Mouse (Mus musculus) embryonic fibroblast, embryonic 13.5 days (primary cell): ENCODE measurements at regions not wholly inside any gene's neighbourhood (a gene's known extent, or its start where the extent isn't known, plus 50 kb on each side); places are given as distances from the start of the nearest gene placed in this dataset.

Source experiments
- H3K27ac ChIP-seq: 2 replicates; pipeline ENCODE4 v1.5.1; 2012; ENCODE audit warnings: low read length, control low read depth, inconsistent platforms; ENCODE audit not compliant: insufficient read depth
- H3K4me1 ChIP-seq: 2 replicates; pipeline ENCODE4 v1.6.1; 2011; ENCODE audit warnings: low read length; ENCODE audit not compliant: control insufficient read depth, insufficient read depth
- H3K4me3 ChIP-seq: 2 replicates; pipeline ENCODE4 v1.5.1; 2011; ENCODE audit warnings: mild to moderate bottlenecking, control low read depth, low read length; ENCODE audit not compliant: insufficient read depth
- CTCF ChIP-seq: IDR thresholded peaks from 2 replicates; pipeline ENCODE4 v1.5.1; 2011; ENCODE audit warnings: mild to moderate bottlenecking, control low read depth, low read length, moderate library complexity, borderline replicate concordance; ENCODE audit not compliant: insufficient read depth
- POLR2A ChIP-seq: IDR thresholded peaks from 2 replicates; pipeline ENCODE4 v1.6.1; 2011; ENCODE audit warnings: low read depth, mild to moderate bottlenecking, control low read depth, low read length, moderate library complexity

DNA sequence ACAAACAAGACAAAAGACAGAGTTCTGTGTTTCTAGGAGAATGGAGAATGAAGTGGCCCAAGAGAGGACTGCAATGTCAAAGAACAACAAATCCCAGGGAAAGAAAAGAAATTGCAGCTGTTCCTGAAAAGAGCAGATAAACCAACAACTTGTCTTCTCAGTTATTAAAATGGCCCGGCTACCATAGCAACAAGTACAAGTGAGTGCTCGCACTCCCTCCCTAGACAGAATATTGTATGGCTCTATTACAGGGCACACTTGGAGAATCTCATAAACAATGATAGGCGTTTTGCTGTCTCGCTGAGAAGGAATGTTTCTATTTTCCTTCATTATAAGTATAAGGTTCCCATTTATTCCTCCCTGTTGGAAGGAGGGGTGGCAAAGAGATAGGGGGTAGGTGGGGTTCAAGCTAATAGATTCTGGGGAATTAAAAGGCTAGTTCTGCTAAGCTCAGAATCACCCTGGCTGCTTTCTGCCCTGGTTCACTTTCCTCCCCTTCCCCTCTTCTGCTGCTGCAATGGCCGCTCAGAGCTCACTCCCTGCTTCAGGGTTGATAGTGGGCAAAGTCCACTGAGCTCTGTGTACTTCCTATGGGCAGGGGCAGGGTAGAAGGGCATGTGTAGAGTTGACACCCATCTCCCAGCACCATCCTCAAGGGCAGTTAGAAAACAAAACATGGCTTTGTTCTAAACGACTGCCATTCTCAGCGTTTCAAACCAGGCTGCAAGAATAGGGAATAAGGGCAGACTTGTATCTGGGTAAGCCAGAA lies 178.5 kb downstream of the Gpam start:
- no peak overlapping the region for H3K27ac ChIP-seq
- TF ChIP-seq POLR2A (no peak), CTCF (no peak)
- H3K4me1 ChIP-seq = no peaks in the 10 kb centered on the region
- no peak overlapping the region for H3K4me3 ChIP-seq

DNA sequence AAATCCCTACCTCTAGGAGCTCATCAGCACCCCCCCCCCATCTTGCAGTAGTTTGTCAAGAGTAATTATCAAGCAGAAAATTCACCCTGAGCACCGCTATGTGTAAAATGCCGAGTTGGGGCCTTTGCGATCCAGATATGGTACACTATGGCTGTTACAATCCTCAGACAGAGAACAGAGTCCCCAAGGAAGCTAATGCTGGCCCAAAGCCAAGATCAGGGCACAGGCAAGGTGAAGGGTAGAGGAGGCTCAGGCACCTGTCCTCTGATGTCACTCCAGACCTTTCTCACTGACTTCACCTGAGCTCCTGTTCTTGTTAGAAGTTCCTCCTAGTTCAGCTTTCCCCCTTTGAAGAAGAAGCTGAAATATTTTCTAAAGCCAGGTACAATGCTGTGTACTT lies 179.5 kb downstream of the Gpam start:
- no peak overlapping the region for H3K27ac ChIP-seq
- H3K4me1 ChIP-seq = no peaks in the 10 kb centered on the region
- no peak overlapping the region for H3K4me3 ChIP-seq
- TF ChIP-seq POLR2A = no peak
- no peak for TF ChIP-seq CTCF

DNA sequence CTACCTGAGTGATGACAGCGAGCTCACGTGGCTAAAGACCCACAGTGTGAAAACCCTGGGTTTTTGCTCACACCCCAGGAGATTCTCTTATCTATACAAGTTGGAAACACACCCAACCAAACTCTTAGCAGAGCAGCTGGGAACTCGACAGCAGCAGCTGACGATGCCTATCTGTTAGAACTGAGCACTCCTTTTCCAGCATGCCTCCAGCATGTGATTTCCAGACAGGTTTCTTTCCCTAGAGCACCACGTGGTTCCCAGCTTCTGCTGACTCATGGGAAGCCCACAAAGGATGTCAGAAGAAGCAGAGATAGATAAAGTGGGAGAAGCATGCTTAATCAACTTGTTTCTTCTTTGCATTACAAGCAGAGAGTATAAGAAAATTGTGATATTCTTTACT lies 194.5 kb downstream of the Gpam start:
- no peak for TF ChIP-seq POLR2A
- TF ChIP-seq CTCF = no peak
- no peak overlapping the region for H3K27ac ChIP-seq
- no peak overlapping the region for H3K4me3 ChIP-seq
- no peaks in the 10 kb centered on the region for H3K4me1 ChIP-seq

DNA sequence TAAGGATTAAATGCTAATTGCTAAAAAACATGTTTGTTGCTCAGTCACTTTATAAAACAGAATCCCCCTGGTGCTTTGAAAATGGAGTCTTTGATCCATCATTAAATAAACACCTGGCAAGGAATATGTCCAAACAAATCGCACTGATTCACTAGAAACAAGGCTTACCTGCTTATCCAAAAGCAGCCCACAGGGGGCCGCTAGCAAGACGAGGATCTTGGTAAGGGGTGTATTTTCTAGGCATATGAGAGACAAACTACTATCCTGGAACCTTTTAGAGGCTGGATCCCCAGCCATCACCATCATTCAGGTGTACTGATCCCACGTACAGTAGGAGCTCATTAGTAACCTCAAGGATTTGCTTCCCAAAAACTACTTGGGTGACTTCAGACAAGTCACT lies 201.2 kb downstream of the Gpam start:
- H3K27ac ChIP-seq = no peak overlapping the region
- no peak overlapping the region for H3K4me3 ChIP-seq
- no peak for TF ChIP-seq POLR2A
- no peaks in the 10 kb centered on the region for H3K4me1 ChIP-seq

DNA sequence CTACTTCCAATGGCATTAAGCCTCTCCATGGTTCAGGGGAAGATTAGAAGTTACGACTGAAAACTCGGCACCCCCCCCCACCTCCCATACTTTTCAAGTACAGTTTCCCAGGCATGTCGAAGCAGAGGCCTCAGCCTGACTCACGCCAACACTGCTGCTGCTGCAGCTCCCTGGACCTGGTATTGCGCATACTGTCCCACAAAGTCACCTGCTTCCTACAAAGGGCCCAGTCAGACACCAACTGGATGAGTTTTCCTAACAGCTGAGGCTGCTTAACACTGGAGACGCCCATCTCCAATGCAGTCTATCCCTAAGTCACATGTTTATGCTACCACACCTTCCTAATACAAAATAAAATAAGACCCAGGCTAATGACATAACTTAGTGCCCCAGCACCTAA lies 207.4 kb downstream of the Gpam start:
- H3K4me1 ChIP-seq = no peaks in the 10 kb centered on the region
- no peak overlapping the region for H3K4me3 ChIP-seq
- no peak for TF ChIP-seq POLR2A
- TF ChIP-seq CTCF = no peak
- H3K27ac ChIP-seq = no peak overlapping the region

DNA sequence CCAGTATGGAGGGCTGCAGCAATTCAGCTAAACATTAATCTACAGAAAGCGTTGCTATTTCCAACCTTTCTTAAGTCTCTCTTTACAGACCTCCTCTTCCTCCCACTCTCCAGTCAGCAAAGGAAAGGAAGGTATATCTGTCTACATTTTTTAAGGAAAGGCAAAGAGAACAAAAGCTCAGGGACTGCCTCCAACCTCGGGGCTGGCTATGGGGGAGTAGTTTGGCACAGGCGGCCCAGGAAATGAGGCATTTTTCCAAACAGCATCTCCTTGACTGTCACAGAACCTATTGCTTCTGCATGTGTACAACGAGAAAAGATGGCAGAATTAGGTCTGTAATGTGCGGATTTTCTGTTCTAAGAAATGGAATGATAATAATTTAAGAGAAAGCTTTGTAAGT lies 233.4 kb downstream of the Gpam start:
- no peak overlapping the region for H3K4me3 ChIP-seq
- H3K27ac ChIP-seq = no peak overlapping the region
- TF ChIP-seq POLR2A (no peak), CTCF (no peak)
- H3K4me1 ChIP-seq = no peaks in the 10 kb centered on the region

DNA sequence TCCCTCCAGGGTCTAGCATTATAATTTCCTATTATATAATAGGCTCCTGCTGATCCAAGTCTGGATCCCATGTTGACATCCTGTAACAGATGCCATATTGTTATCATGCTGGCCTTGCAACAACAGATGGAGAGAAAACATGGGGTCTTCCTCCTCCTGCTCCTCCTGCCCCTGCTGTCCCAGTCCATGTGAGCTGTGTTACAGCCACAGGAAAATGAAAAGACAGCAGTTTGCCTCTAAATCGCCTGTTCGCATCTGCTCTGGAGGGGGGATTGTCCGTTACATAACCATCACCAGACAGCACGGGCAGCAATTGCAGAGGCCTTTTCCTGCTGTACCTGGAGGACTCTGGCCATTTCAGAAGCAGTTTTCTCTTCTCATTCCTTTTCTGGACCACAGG lies 260.0 kb downstream of the Gpam start:
- no peaks in the 10 kb centered on the region for H3K4me1 ChIP-seq
- no peak overlapping the region for H3K27ac ChIP-seq
- no peak for TF ChIP-seq POLR2A
- no peak for TF ChIP-seq CTCF
- H3K4me3 ChIP-seq = no peak overlapping the region

DNA sequence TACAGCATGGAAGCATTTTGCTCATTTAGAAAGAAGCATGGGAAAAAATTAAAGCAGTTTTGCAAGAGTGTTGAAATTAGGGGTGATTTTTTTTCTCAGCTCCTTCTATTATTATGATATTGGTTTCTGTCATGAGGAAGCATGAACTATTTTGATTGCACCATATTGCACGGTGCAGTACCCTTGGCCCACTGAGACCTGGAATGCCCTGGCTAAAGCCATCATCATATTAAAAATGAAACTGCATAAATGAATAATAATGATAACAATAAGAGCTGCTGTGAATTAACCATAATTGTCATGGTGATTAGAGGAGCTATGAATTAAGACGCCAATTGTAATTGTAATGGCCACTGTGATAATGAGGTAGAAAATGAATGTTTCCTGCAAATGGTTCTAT lies 271.8 kb downstream of the Gpam start:
- TF ChIP-seq CTCF = no peak
- no peak for TF ChIP-seq POLR2A

DNA sequence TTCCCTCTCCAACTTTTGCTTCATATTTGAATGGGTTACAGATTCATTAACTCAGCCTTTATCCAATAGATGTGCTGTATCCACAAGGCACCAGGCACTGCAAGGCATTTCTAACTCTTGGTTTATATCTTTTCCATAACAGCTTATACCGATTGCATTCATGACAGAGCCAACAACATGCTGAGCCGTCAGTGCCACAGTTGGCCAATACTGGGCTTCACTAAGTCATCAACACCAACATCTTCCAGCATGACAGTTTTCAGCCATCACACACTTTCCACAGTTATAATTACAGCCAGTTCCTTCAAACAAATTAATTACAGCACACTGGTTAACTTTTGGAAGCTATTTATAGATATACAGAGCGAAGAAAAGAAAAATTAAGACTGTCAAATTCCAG lies 288.8 kb downstream of the Gpam start:
- TF ChIP-seq POLR2A (no peak), CTCF (no peak)
- no peaks in the 10 kb centered on the region for H3K4me1 ChIP-seq
- no peak overlapping the region for H3K27ac ChIP-seq

More for the DNA sequence above, 271.8 kb downstream of the Gpam start:
- Histone ChIP-seq H3K27ac (no peak overlapping the region), H3K4me1 (no peaks in the 10 kb centered on the region), H3K4me3 (no peak overlapping the region)

DNA sequence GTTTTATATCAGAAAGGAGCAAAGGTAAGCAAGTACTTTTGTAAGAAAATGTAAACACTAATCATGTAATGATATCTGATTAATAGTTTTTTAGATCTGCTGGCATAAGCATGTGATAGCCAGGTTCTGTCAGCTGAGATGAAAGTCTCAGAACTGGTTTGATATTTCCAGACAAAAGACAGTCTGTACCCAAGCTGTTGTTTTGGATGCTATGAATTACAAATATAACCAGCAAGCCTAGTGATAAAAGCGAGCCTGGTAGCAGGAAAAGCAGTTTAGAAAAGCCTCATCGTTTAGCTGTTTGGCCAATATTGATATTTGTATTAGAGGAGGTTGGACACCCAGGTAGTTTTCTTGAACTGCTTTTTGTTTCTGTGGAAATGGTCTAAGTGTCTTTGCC lies 290.6 kb downstream of the Gpam start:
- H3K4me1 ChIP-seq = no peaks in the 10 kb centered on the region
- TF ChIP-seq CTCF (no peak), POLR2A (no peak)
- no peak overlapping the region for H3K4me3 ChIP-seq
- H3K27ac ChIP-seq = no peak overlapping the region

More for the DNA sequence above, 288.8 kb downstream of the Gpam start:
- H3K4me3 ChIP-seq = no peak overlapping the region
